Mouse (Mus musculus): Measurements from ENCODE around the gene Timm8a2.

Gene Timm8a2

DNA sequence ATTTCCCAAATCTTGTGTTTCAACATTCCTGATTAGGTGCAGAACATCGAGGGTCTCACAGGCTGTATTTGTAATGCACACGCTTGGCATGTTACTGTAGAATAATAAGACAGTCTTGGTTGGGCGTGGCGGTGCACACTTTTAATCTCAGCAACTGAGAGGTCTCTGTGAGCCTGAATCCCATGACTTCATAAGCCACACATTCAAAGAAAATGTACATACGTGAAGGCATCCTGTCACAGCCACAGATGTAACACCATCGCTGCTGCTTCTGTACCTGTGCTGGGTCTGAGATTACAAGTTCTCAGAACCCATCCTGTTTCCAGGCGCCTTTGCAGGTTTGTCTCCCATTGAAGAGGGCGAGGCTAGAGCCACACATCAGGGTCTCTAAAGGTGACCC is 22.7 kb upstream of the Timm8a2 start:
- no peak for DNase-seq (ENCODE audit: inconsistent ontology term)

DNA sequence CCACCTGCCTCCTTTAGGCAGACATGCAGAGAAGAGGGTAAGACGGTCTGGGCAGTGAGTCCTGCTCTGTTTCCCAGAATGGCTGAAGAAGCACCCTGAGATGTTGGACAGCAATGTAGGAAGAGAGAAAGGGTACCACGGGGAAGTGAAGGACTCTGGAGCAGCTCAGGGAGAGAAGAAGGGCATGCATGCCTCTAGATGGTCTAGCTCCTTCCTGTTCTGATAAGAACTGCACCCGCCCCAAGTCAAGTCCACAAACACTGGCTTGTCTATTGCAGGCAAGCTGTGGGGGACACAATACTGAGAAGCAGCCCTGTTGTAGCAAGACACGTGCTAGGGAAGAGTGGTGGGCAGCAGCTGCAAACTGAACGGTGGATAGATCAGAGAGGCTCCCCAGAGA is 22.3 kb upstream of the Timm8a2 start:
- no peak for DNase-seq (ENCODE audit: inconsistent ontology term)

DNA sequence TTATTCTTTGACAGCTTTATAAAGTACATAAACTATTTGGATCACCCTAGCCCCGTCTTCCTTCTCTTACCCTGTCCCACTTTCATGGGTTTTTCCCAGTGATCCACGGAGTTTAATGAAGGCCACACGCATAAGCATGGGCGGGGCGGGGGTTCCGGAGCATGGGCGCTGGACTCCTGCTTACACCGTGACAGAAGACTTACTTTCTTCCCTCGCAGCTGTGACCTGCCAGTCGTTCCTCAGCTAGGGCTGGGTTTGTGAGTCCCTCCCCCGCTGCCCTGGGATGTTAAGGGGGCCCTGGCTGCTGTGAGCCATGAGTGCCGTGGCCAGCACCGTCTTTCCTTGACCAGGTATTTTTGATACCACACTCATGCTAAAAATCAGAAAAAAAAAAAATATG is 21.7 kb upstream of the Timm8a2 start:
- no peak for DNase-seq (ENCODE audit: inconsistent ontology term)

DNA sequence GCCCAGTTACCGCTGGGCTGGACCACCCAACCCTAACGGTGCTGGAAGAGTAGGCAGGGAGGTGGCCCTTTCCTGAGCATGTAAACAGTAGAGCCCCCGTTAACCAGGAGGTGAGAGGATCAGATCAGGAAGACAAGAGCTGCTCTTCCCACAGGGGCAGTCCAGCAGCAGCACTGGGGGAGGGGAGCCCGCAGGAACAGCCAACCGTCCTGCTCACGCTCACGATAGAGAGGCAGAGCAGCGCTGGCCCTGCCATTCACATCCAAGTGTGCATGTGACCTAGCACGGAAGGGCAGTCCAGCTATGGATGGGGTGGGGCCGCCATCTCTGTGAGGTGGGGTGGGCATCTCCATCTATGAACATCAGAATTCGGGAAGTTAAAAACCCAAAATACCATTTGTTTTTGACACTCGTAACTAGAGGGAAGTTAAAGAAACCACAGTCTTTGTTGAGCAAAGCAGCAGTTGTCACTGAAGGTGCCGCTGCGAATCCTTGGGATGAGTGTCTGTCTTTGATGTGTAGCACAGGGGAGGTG is 21.0 kb upstream of the Timm8a2 start:
- no peak for DNase-seq (ENCODE audit: inconsistent ontology term)

DNA sequence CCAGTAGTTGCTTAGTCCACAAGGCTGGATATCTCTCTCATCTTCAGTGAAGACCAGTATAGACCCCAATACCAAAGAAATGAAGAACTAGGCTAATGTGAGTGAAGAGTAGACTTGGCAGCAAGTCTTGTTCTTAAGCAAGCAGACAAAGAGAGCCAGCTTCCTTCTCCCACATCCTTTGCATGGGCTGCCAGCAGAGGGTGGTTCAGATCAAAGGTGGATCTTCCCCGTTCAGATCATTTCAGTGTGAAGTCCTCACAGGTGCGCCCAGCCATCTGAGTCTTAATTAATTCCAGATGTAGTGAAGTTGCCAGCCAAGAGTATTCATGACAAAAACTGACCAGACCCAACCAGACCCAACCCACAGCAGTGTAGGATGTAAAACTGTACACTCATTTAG is 16.5 kb upstream of the Timm8a2 start:
- DNase-seq (ENCODE audit: inconsistent ontology term): no peak

DNA sequence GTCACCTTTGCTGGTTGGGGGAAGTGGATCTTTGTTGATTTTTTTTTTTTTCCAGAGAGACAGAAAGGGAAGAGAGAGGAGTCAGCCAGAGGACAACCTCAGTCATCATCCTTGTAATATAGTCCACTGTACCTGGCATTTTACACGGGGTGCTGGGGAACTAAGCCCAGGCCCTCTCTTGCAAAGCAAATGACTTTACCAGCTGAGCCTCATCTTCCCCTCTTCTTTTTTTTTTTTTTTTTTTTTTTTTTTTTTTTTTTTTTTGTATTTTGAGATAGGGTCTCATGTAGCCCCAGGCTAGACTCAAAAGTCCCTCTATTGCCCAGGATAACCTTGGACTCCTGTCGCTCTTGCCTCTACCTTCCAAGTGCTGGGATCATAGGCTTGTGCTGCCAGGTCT is 15.1 kb upstream of the Timm8a2 start:
- no peak for DNase-seq (ENCODE audit: inconsistent ontology term)

DNA sequence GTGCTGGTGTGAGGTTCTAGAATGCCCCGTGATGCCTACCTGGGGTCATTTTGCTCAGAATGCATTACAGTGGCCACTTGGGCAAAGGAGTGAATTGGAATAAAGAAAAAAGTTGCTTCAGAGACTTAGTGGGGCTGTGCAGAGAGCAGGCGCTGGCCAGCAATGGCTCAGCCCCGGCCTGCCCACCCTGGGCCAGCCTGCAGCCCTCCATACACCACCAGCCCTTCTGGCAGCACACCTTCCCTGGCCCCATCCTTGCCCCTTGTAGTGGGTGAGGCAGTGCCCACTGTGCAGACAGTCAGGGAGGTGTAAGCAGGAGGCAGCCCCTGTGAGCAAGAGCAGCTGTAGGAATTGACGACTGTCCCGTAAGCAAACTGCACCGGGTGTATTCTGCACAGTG is 13.9 kb upstream of the Timm8a2 start:
- DNase-seq (ENCODE audit: inconsistent ontology term): no peak

DNA sequence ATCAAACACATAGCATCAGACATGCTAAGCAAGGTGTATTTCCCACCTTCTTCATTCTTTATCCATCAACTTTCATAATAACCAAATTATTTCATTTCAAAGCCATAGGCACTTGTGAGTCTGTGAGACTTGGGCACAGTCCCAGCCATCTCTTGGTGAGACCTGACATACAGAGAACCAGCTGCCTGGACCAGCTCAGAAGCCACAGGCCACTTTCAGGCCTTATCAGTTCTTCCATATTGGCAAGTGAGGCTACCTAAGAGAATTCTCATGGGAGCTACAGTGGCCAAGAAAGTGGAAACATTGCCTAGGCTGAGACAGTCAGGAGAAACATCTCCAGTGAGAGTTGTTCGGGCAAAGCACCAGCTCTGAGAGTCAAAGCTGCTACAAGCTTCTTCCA is 11.4 kb upstream of the Timm8a2 start:
- DNase-seq (ENCODE audit: inconsistent ontology term): no peak

DNA sequence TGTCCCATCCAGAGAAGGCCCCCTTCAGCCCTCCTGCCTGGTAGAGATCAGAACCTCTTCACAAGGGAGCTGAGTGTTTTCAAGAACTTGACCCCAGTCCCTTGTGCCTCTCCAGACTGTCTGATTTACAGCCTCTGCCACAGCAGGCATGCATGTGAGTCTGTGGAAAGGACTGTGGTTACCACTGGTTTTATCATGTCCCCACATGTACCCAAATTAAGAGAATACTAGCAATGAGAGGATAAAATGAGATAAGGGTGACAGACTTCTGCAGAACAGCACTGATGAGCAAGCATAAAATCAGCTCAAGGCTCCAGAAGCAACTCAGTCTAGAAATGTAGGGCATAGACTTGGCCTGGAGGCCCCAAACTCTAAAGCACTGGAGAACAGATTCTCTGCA is 10.5 kb upstream of the Timm8a2 start:
- DNase-seq (ENCODE audit: inconsistent ontology term): no peak

DNA sequence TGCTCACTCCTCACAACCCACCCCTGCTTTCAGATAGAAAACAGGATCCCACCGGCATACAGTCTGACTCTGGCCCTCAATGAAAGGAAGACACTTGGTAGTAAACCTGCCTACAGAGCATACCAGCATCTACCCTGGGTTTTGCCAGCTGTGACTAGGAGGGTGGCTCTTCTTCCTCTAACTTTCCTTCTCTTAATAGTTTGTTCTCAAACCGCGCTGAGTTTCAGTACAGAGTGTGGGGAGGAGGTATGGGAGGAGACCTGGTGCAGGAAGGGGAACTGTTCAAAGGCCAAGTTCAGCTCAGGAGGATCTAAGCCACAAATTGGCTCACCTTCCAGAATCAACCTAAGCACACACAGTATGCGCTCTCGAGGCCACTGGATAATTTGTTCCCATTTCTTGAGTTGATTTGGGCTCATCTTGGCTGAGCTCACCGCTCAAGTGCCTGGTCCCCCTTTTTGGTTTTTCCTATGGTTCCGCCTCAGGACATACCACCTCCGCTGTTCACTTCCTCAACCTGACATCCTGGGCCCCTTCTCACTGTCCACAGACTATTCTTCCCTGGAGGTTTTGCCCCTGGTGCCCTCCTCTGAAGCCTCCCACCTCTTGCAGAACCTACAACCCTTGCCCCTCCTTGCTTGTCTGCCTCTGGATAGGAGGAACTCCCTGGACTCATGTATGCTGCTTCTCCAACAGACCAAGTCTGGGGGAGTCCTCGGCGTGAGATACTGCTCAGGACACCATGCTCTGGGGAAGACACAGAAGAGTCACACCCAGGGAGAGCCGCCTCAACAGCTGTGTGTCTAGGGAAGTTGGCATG is 5.3 kb upstream of the Timm8a2 start:
- DNase-seq (ENCODE audit: inconsistent ontology term): no peak

DNA sequence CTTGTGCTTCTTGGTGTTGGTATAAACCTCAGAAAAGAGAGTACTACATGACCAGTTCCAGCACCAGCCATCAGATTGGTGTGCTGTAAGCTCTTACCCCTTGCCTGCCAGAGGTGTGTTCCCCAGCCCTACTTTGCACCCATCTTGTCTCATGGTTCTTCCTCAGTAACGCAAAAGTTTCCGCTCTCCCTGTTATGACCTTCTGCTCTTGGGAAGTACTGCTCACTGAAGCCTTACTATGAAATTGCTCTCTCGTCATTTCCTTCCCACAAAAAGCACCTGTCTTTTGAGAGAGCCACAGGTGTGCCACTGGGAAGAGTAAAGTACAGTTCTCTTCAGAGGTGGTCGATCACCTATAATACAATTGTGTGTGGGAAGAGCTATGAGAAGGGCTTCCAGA is 4.6 kb upstream of the Timm8a2 start:
- no peak for DNase-seq (ENCODE audit: inconsistent ontology term)

DNA sequence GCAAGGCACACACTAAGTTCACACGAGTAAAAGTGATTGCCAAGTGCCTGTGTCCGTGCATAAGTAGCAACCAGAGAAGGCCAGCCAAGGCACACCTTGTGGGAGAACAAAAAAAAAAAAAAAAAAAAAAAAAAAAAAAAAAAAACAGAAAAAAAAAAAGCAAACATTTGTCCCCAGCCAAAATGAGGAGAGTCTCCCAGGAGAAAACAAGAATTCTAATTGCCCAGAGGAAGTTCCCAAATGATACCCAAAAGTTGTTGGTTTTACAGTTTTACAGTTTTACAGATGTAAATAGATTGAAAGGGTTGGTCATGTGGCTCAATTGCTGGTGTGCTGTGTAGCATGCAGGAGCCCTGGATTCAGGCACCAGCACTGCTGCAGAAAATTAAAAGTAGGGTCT is 2.4 kb upstream of the Timm8a2 start:
- no peak for DNase-seq (ENCODE audit: inconsistent ontology term)

DNA sequence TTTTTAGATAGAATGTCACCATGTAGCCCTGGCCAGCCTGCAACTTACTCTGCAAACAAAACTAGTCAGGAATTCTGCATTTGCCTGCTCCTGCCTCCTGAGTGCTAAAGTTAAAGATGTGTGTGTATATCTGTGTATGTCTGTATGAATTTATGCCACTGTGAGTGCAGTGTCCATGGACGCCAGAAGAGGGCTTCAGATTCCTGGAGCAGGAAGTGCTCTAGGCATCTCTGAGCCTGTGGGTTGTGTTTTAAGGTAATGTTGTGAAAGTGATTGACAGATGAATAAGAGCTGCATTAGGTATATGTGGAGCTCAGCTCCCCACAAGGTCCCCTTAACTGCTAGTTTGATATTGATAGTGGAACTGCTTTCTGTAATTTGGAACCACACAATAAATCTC is 707 bp downstream of the Timm8a2 start:
- DNase-seq (ENCODE audit: inconsistent ontology term): no peak

DNA sequence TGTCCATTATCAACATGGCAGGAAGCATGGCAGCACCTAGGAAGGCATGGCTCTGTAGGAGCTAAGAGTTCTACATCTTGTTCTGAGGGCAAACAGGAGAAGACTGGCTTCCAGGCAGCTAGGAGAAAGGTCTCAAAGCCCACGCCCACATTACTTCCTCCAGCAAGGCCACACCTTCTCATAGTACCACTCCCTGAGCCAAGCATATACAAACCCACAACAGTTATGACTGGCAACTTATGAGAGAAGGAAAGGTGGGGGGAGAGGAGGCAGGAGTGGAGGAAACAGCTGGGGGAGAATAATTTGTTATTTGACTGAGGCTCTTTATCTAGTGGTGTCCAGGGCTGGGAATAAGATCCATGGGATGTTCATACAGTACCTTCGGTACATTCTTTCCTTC is 1.4 kb downstream of the Timm8a2 start:
- no peak for DNase-seq (ENCODE audit: inconsistent ontology term)

DNA sequence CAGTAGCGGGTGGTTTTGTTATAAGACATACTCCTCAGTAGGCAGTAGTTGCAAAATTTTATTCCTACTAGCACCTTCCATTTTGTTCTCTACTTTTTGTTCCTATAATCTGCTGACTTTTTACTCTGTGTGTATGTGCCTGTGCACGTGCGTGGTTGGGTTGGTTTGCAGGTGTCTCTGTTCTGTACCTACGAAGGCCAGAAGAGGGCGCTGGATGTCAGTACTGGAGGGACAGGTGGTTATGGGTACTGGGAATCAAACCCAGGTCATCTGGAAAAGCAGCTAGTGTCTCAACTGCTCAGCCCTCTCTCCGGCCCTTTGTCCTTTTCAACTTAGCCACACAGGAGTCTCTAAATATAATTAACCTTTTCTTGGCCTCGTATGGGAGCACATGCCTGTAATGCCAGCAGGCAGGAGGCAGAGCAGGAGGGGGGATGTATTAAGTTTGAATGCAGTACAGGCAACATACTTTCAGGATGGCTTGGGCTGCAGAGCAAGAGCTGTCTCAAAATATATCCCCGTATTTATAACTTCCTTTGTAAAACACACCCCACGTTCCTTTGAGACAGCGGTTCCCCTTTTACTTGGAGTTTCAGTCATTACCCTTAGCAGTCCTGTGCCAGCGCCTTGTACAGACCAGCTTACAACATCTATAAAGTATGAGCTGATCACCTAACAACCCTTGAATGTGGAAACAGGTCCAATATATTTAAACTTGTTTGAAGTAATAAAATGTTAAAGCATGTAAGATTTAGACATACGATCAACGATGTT is 4.6 kb downstream of the Timm8a2 start:
- no peak for DNase-seq (ENCODE audit: inconsistent ontology term)

DNA sequence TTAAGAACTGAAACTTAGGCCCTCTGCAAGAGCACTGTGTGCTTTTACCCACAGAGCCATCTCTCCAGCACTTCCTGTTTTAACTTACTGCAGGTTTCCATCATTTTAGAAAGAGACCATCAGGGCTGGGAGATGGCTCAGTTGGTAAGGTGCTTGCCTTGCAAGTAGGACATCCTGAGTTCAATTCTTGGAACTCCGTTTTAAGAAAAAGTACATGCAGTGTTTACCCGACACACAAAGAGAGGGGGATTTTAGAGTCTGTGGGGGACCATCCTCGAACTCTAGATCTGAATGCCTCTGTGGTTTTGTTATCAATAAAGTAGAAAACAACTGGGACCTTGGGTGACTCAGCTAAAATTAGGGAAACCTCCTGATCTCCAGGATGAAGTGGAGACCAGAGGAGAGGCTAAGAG is 6.9 kb downstream of the Timm8a2 start:
- no peak for DNase-seq (ENCODE audit: inconsistent ontology term)

DNA sequence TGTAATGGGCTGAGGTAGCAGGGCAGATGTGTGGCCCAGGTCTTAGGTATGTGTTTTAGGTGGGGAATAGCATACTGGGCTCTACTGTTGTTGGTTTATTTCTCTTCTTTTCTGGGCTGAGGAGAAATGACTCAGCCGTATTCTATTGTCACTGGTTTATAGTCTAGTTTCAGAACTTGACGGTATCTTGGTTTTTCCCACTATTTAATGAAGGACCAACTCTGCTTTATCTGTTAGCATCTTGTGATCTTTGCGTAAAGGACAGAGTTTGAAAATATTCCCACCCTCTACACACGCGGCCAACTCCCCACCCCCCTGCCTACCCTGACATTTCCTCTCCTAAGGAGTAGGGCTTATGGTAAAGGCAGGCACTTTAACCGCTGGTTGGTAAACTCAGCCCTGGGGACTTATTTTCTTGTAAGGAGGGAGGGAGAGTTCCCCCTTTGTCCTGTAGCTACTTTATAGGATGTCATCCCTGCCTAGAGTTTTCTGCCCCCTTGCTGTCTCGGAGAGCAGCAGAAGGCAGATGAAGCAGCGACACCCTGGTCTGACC is 7.7 kb downstream of the Timm8a2 start:
- no peak for DNase-seq (ENCODE audit: inconsistent ontology term)

DNA sequence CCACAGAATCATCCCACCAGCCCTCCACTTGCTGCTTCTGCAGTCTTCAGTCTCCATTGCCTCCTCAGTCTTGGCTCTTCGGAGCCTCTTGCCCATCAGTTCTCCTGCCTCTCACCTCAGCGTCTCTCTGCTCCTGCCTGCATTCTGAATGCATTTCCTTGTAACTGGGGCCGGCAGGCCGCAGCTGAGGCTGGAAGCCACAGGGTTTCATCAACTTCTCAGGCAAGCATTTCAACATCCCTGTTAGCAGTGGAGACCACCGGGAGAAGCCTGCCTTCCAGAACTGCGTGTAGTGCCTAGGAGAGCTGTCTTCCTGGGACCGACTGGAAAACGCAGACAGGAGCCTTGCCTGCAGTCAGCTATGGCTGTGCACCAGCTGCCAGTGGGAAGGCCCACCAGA is 13.3 kb downstream of the Timm8a2 start:
- DNase-seq (ENCODE audit: inconsistent ontology term): no peak

DNA sequence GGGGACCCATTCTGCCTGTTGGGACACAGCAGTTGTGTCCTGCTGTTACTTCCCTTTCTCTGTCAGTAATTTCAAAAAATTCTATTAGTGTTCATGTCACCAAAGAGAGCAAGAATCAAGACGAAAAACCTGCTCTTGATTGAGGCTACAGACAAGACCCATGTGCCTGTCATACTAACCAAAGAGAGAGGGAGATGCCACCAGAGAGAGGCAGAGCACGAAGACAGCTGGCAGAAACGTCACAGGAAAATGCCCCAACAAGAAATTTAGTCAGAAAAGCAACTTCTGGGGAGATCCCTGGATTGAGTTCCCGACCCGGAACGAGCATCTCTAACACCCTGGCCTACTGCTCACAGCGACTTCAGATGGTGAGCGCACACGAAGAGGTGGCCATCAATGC is 14.3 kb downstream of the Timm8a2 start:
- DNase-seq (ENCODE audit: inconsistent ontology term): no peak

DNA sequence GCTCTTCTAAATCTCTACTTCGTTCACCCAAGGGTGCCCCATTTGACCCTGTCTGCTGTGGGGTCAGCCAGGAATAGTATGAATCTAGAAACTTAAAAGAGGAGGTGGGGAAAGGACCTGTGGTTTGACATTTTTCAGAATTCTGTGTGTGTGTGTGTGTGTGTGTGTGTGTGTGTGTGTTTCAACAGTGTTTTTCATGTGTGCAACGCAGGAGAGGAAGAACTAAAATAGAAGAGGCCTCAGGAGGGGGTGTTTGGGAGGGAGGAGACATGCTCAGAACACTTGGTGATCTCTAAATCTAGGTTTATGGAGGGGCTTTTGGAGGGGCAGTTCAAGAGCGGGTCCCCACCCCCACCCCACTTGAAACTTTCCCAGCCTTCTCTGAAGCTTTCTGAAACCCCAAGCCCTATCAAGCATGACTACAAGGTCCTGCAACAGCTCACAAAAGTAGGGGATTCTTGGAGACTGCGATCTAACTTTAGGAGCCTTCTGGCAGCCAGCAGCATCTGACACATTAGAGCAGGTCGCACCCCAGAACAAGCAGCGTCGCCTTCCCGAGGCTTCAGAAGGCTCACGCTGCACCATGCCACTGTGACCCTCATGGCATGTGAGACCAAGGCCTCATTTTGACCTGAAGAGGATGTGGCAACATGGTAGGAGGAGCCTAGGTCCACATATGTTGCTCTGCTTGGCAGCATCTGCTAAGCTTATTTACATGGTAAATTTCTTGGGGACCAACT is 18.6 kb downstream of the Timm8a2 start:
- DNase-seq (ENCODE audit: inconsistent ontology term): no peak

DNA sequence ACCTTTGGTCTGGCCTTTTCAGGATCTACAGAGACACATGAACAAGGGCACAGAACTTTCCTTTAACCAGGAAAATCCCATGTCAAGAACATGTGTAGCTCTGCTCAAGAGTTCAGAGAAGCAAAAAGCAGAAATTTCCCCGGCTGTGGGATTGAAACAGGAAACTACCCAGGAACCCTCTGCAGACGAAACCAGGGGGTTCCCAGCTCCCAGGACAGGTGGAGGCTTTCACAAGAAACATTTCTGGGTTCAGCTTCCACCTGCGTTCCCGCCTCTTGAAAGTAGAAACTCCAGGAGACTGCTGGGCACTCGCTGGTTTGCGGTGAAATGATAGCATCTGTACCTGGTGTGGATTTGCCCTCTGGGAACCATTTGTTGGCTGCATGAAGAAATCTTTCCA is 22.4 kb downstream of the Timm8a2 start:
- DNase-seq (ENCODE audit: inconsistent ontology term): no peak

DNA sequence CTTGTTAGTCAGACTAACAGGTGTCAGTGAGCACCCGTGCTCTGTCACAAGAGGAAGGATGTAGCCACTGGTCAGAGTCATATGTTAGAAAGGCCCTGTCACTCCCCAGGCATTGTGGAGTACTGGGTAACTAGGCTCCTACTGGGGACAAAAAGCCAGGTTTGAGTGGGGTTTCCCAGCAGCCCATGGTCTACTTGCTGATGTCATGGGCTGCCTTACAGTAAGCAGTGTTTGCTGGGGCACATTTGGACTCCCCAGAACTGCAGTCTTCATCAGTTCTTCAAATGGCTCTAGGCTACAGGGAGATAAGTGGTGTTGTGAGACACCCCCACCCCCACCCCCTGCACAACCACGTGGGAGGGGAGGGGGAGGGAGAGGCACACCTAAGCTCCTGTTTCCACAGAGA is 23.5 kb downstream of the Timm8a2 start:
- DNase-seq (ENCODE audit: inconsistent ontology term): no peak
